Mouse (Mus musculus): ENCODE data around the gene Prr11. TPM values are rescaled to one million over a fixed set of nuclear protein-coding genes. Genes with fewer than 3 reads are reported as not detected.
"Not testable (repeated sequence)": the region's sequence is repeated elsewhere in the genome, so short reads cannot be mapped to it uniquely, and the experiment has no call there.

Gene Prr11
- total and polyA plus RNA-seq, 3 experiments: 8.8 to 47.1 (median 16.6) TPM

- TF ChIP-seq ZKSCAN1 (IDR thresholded peaks at IDR 0.05; ENCODE audit: borderline replicate concordance, low read depth, low read length) (peak; percentile 49; the same call in 1 of the 2 replicates), UBTF (IDR thresholded peaks at IDR 0.05; ENCODE audit: low read depth, low read length) (no peak)
- no peaks in the 10 kb centered on the region for H3K27me3 ChIP-seq (replicated peaks)
- in situ Hi-C loops (cut with MboI; ENCODE audit: low pct_ligation_motif_present, low pct_unique_long_range_greater_than_20kb, low sequenced_read_pairs) (no loop called here), dilution Hi-C loops (cut with MboI; ENCODE audit: extremely low pct_ligation_motif_present, extremely low pct_unique_long_range_greater_than_20kb, low sequenced_read_pairs) (no loop called here)
- DNase-seq (ENCODE audit: extremely low read depth): no peak
- no peak overlapping the region for H3K27ac ChIP-seq (ENCODE audit: insufficient read depth, low read depth)
- no peaks in the 10 kb centered on the region for H3K9me3 ChIP-seq (replicated peaks; ENCODE audit: low read length)
- no peaks in the 10 kb centered on the region for H3K36me3 ChIP-seq (replicated peaks in 1 of 2; ENCODE audit: control insufficient read depth in 1 of 2, insufficient read depth in 1 of 2, low read length in 1 of 2)
- H3K4me2 ChIP-seq (ENCODE audit: insufficient read depth, low read depth, poor library complexity, severe bottlenecking): no peak overlapping the region
- no peak overlapping the region for H3K4me3 ChIP-seq (replicated peaks in 1 of 3; ENCODE audit: low read depth in 2 of 3, low read length in 2 of 3, poor library complexity in 1 of 3)
- H3K79me2 ChIP-seq (replicated peaks; ENCODE audit: control insufficient read depth, extremely low read depth, insufficient read depth, poor library complexity, severe bottlenecking): no peaks in the 10 kb centered on the region
- H3K4me1 ChIP-seq (ENCODE audit: control insufficient read depth in 1 of 2, insufficient read depth in 2 of 2): no peaks in the 10 kb centered on the region
- no peak overlapping the region for H3K9ac ChIP-seq (ENCODE audit: insufficient read depth, low read depth)
Observed at GRCm38 (mm10) chr11:87060410-87060809, 48.1 kb downstream of the Prr11 start.

- no peak overlapping the region for H3K4me2 ChIP-seq (ENCODE audit: insufficient read depth, low read depth, poor library complexity, severe bottlenecking)
- no peaks in the 10 kb centered on the region for H3K4me1 ChIP-seq (ENCODE audit: control insufficient read depth in 1 of 2, insufficient read depth in 2 of 2)
- in situ Hi-C loops (cut with MboI; ENCODE audit: low pct_ligation_motif_present, low pct_unique_long_range_greater_than_20kb, low sequenced_read_pairs): no loop called here
- H3K36me3 ChIP-seq (replicated peaks in 1 of 2; ENCODE audit: control insufficient read depth in 1 of 2, insufficient read depth in 1 of 2, low read length in 1 of 2): no peaks in the 10 kb centered on the region
- no peak overlapping the region for H3K4me3 ChIP-seq (replicated peaks in 1 of 3; ENCODE audit: low read depth in 2 of 3, low read length in 2 of 3, poor library complexity in 1 of 3)
- no peaks in the 10 kb centered on the region for H3K27me3 ChIP-seq (replicated peaks)
- H3K9ac ChIP-seq (ENCODE audit: insufficient read depth, low read depth): no peak overlapping the region
- dilution Hi-C loops (cut with MboI; ENCODE audit: extremely low pct_ligation_motif_present, extremely low pct_unique_long_range_greater_than_20kb, low sequenced_read_pairs): no loop called here
- TF ChIP-seq MAFK (IDR thresholded peaks at IDR 0.05; ENCODE audit: insufficient replicate concordance, low read length) (no peak), CHD2 (IDR thresholded peaks at IDR 0.05; ENCODE audit: low read length) (no peak), ZNF384 (IDR thresholded peaks at IDR 0.05; ENCODE audit: low read depth, low read length) (no peak), MAZ (IDR thresholded peaks at IDR 0.05; ENCODE audit: low read depth, low read length) (no peak), CHD1 (IDR thresholded peaks at IDR 0.05; ENCODE audit: low read depth, low read length) (no peak), HCFC1 (IDR thresholded peaks at IDR 0.05; ENCODE audit: low read depth, low read length) (no peak), PAX5 (IDR thresholded peaks at IDR 0.05; ENCODE audit: low read length) (no peak), TBP (conservative IDR thresholded peaks at IDR 0.05; ENCODE audit: low read depth, low read length) (no peak), SIN3A (IDR thresholded peaks at IDR 0.05; ENCODE audit: low read length) (no peak), ETS1 (conservative IDR thresholded peaks at IDR 0.05; ENCODE audit: low read depth, low read length) (no peak), UBTF (IDR thresholded peaks at IDR 0.05; ENCODE audit: low read depth, low read length) (no peak), JUN (IDR thresholded peaks at IDR 0.05; ENCODE audit: insufficient read depth, low read depth, low read length) (no peak), E2F4 (IDR thresholded peaks at IDR 0.05; ENCODE audit: insufficient replicate concordance, low read depth, low read length) (no peak)
- no peak overlapping the region for H3K27ac ChIP-seq (ENCODE audit: insufficient read depth, low read depth)
- no peaks in the 10 kb centered on the region for H3K9me3 ChIP-seq (replicated peaks; ENCODE audit: low read length)
- no peak for DNase-seq (ENCODE audit: extremely low read depth)
- H3K79me2 ChIP-seq (replicated peaks; ENCODE audit: control insufficient read depth, extremely low read depth, insufficient read depth, poor library complexity, severe bottlenecking): no peaks in the 10 kb centered on the region
Observed at GRCm38 (mm10) chr11:87056286-87056685, 52.2 kb downstream of the Prr11 start.

DNA sequence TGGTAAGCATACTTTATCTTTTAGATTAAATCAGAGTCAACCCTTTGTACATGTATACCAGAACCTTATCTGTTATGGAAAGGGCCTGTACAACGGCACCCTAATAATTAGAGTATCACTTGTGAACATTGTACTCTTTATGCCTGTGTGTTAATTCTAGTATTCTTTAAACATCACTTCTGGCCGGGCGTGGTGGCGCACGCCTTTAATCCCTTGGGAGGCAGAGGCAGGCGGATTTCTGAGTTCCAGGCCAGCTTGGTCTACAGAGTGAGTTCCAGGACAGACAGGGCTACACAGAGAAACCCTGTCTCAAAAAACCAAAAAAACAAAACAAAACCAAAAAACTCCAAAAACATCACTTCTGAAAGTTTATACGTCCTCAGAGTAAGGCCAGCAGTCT, 59.6 kb downstream of the Prr11 start:
- H3K27me3 ChIP-seq (replicated peaks); DNase-seq (ENCODE audit: extremely low read depth); H3K4me1 ChIP-seq (ENCODE audit: control insufficient read depth in 1 of 2, insufficient read depth in 2 of 2); H3K79me2 ChIP-seq (replicated peaks; ENCODE audit: control insufficient read depth, extremely low read depth, insufficient read depth, poor library complexity, severe bottlenecking); H3K36me3 ChIP-seq (replicated peaks in 1 of 2; ENCODE audit: control insufficient read depth in 1 of 2, insufficient read depth in 1 of 2, low read length in 1 of 2); dilution Hi-C loops (cut with MboI; ENCODE audit: extremely low pct_ligation_motif_present, extremely low pct_unique_long_range_greater_than_20kb, low sequenced_read_pairs); H3K4me2 ChIP-seq (ENCODE audit: insufficient read depth, low read depth, poor library complexity, severe bottlenecking); H3K4me3 ChIP-seq (replicated peaks in 1 of 3; ENCODE audit: low read depth in 2 of 3, low read length in 2 of 3, poor library complexity in 1 of 3); H3K9me3 ChIP-seq (replicated peaks; ENCODE audit: low read length); in situ Hi-C loops (cut with MboI; ENCODE audit: low pct_ligation_motif_present, low pct_unique_long_range_greater_than_20kb, low sequenced_read_pairs); H3K9ac ChIP-seq (ENCODE audit: insufficient read depth, low read depth); H3K27ac ChIP-seq (ENCODE audit: insufficient read depth, low read depth): not testable (repeated sequence)

Measured in CH12.LX (cell line).